Mouse (Mus musculus) heart, adult 2 months (tissue): ENCODE measurements around the gene Mrps15. TPM values are rescaled to one million over a fixed set of nuclear protein-coding genes. Genes with fewer than 3 reads are reported as not detected.

Source experiments
- DNase-seq, 2 experiments: peaks; one replicate each; pipeline ENCODE4 v3.0.0; 2021
- H3K27ac ChIP-seq: fragments of 200-600 bp; 2 replicates; pipeline ENCODE4 v1.8.1; 2022
- H3K27me3 ChIP-seq: fragments of 200-500 bp; 2 replicates; pipeline ENCODE4 v1.6.1; 2012; ENCODE audit warnings: mild to moderate bottlenecking, low read length, inconsistent platforms, mixed read lengths; ENCODE audit not compliant: control insufficient read depth, insufficient read depth
- H3K36me3 ChIP-seq: fragments of 200-500 bp; 2 replicates; pipeline ENCODE4 v1.6.1; 2012; ENCODE audit warnings: low read length, inconsistent platforms; ENCODE audit not compliant: control insufficient read depth, insufficient read depth
- H3K4me1 ChIP-seq: fragments of 200-500 bp; 2 replicates; pipeline ENCODE4 v1.6.1; 2011; ENCODE audit warnings: low read length; ENCODE audit not compliant: control insufficient read depth, insufficient read depth
- H3K4me3 ChIP-seq: fragments of 200-600 bp; 2 replicates; pipeline ENCODE4 v1.8.1; 2022
- H3K79me2 ChIP-seq: fragments of 200-500 bp; replicated peaks from 2 replicates; pipeline ENCODE4 v1.6.1; 2012; ENCODE audit warnings: mild to moderate bottlenecking, inconsistent platforms, low read length, moderate library complexity, mixed read lengths; ENCODE audit not compliant: control insufficient read depth, insufficient read depth
- H3K9ac ChIP-seq: fragments of 200-500 bp; 2 replicates; pipeline ENCODE4 v1.6.1; 2012; ENCODE audit warnings: low read depth, mild to moderate bottlenecking, control low read depth, inconsistent platforms, low read length, mixed read lengths
- CTCF ChIP-seq: fragments of 200-600 bp; IDR thresholded peaks from 2 replicates; pipeline ENCODE4 v1.8.1; 2022; ENCODE audit warnings: antibody characterized with exemption, mild to moderate bottlenecking, moderate library complexity
- EP300 ChIP-seq: fragments of 200-500 bp; IDR thresholded peaks from 2 replicates; pipeline ENCODE4 v1.6.1; 2011; ENCODE audit warnings: low read depth, low read length, control low read depth; ENCODE audit not compliant: insufficient read depth
- POLR2A ChIP-seq: fragments of 200-500 bp; IDR thresholded peaks from 2 replicates; pipeline ENCODE4 v1.6.1; 2011; ENCODE audit warnings: mild to moderate bottlenecking, low read depth, low read length, control low read depth; ENCODE audit not compliant: insufficient read depth
- WGBS: fragments of 180-500 bp; shearing (Covaris S2); methylation state at CpG from one replicate; pipeline ENCODE4 v1.1.7; 2018; 5-methylcytosine and 5-hydroxymethylcytosine counted together
- intact Hi-C: fragments of 180-260 bp; cut with DNase I; formaldehyde crosslinking; loops from one replicate; pipeline ENCODE4 v1.15.1; 2025
- polyA plus RNA-seq: library from polyadenylated mRNA; depleted of rRNA; stranded (reverse); fragments of >200 nt; gene quantifications from 2 replicates; pipeline ENCODE4 v1.2.3, GENCODE M21; 2012
- total RNA-seq, 2 experiments: library from RNA; stranded (reverse); gene quantifications; 2 replicates each; pipeline ENCODE4 v1.2.3; 2021

Mrps15 gene
- total and polyA plus RNA-seq, 3 experiments = 40.4 to 78.1 (median 74.9) TPM

DNA sequence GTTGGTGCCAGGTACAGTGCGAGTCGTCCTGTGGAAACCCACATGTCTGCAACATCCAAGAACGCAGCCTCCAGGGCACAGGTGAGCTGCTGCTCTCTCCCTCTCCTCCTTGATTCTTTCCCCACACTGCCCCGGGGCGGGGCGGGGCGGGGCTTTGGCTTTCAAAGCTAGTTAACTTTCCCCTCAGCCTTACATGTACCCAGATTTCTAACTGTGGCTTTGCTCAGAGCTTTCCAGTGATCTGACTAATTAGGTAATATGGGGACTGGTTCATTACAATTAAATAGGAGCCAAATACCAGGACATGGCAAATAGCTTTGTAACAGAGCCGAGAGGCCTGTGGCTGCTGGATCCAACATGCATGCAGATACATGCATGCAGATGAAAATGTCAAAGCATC is 37.7 kb downstream of the Mrps15 start:
- H3K9ac ChIP-seq = no peak overlapping the region
- no peaks in the 10 kb centered on the region for H3K79me2 ChIP-seq
- no peaks in the 10 kb centered on the region for H3K27me3 ChIP-seq
- 85% methylated on average over 8 of the region's 8 CpGs for WGBS
- no peak overlapping the region for H3K27ac ChIP-seq
- intact Hi-C loops = no loop called here
- TF ChIP-seq CTCF = no peak
- TF ChIP-seq POLR2A = no peak
- TF ChIP-seq EP300 = no peak
- no peaks in the 10 kb centered on the region for H3K36me3 ChIP-seq
- no peak for DNase-seq
- no peaks in the 10 kb centered on the region; the same call in 1 of the 2 replicates for H3K4me1 ChIP-seq
- no peak overlapping the region for H3K4me3 ChIP-seq

- peak; percentile 81 to 84 for DNase-seq
- H3K79me2 ChIP-seq = no peaks in the 10 kb centered on the region
- WGBS = 15% methylated on average over 7 of the region's 7 CpGs
- H3K4me3 ChIP-seq = no peak overlapping the region
- H3K4me1 ChIP-seq = no peaks in the 10 kb centered on the region; the same call in 1 of the 2 replicates
- H3K36me3 ChIP-seq = no peaks in the 10 kb centered on the region
- intact Hi-C loops = loop anchor here (1.0 to 5.0 kb wide), 3 partner anchors 28 to 226 kb away; partner anchors contain the start of gene Trappc3
- TF ChIP-seq EP300 (peak; percentile 93), CTCF (peak; percentile 93), POLR2A (no peak)
- H3K9ac ChIP-seq = no peak overlapping the region
- H3K27me3 ChIP-seq = no peaks in the 10 kb centered on the region
- peak overlapping the region; percentile 66 for H3K27ac ChIP-seq
Measured at GRCm38 (mm10) chr4:126085996-126086576, 39.4 kb downstream of the Mrps15 start.

GRCm38 (mm10) chr4:126090101-126090847 is 43.5 kb downstream of the Mrps15 start:
- Histone ChIP-seq H3K27ac (no peak overlapping the region), H3K9ac (no peak overlapping the region), H3K4me3 (no peak overlapping the region), H3K79me2 (no peaks in the 10 kb centered on the region), H3K4me1 (no peaks in the 10 kb centered on the region; the same call in 1 of the 2 replicates), H3K36me3 (no peaks in the 10 kb centered on the region), H3K27me3 (no peaks in the 10 kb centered on the region)
- TF ChIP-seq EP300 = no peak
- no peak for TF ChIP-seq POLR2A
- TF ChIP-seq CTCF = no peak
- DNase-seq = no peak
- intact Hi-C loops = no loop called here
- 65% methylated on average over 7 of the region's 7 CpGs for WGBS

- Histone ChIP-seq H3K4me1 (no peaks in the 10 kb centered on the region; the same call in 1 of the 2 replicates), H3K4me3 (no peak overlapping the region), H3K79me2 (no peaks in the 10 kb centered on the region), H3K36me3 (no peaks in the 10 kb centered on the region), H3K9ac (no peak overlapping the region), H3K27ac (no peak overlapping the region), H3K27me3 (no peaks in the 10 kb centered on the region)
- intact Hi-C loops = no loop called here
- no peak for DNase-seq
- no peak for TF ChIP-seq EP300
- TF ChIP-seq CTCF = no peak
- no peak for TF ChIP-seq POLR2A
- WGBS = 73% methylated on average over 4 of the region's 4 CpGs
Measured at GRCm38 (mm10) chr4:126090848-126091124, 44.1 kb downstream of the Mrps15 start.

DNA sequence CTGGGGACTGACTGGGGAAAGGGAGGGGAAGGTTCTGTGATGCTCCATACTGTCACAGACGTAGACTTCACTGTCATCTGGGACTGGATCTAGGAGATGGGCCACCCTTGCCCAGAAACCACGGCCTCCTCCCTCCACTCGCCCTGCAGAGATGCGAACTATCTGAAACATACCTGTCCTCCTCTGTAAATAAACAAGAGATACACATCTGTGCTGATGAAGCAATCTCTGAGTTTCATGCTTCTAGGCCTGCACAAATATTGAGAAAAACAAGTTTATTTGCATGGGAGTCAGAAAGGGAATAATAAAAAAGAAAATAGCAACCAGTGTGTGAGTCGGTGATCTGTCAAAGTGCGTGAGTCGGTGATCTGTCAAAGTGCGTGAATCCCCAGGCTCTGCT is 45.1 kb downstream of the Mrps15 start:
- DNase-seq = no peak
- H3K27me3 ChIP-seq = no peaks in the 10 kb centered on the region
- H3K4me1 ChIP-seq = no peaks in the 10 kb centered on the region
- no peak for TF ChIP-seq EP300
- no peak for TF ChIP-seq POLR2A
- no peak for TF ChIP-seq CTCF
- no peaks in the 10 kb centered on the region for H3K36me3 ChIP-seq
- WGBS = 85% methylated on average over 8 of the region's 8 CpGs
- no peak overlapping the region for H3K27ac ChIP-seq
- intact Hi-C loops = no loop called here
- H3K9ac ChIP-seq = no peak overlapping the region
- no peaks in the 10 kb centered on the region for H3K79me2 ChIP-seq
- no peak overlapping the region for H3K4me3 ChIP-seq
